Mouse (Mus musculus): ENCODE measurements around the gene Zscan4d. TPM values are rescaled to one million over a fixed set of nuclear protein-coding genes. Genes with fewer than 3 reads are reported as not detected.
"Not testable (repeated sequence)": the region's sequence is repeated elsewhere in the genome, so short reads cannot be mapped to it uniquely, and the experiment has no call there.

The Zscan4d gene
- total RNA-seq (2021) = not detected

- intact Hi-C loops (cut with DNase I); DNase-seq: not testable (repeated sequence)
Measured at GRCm38 (mm10) chr7:11166059-11166458, at the start of gene Zscan4d. Gene Zscan4d (minus strand): TSS chr7:11166159.

- intact Hi-C loops (cut with DNase I); DNase-seq: not testable (repeated sequence)
Measured at GRCm38 (mm10) chr7:11158036-11158435, 7.9 kb downstream of the Zscan4d start.

Other genes starting within 250 kb of the Zscan4d start
- gene Zscan4c, start 160.4 kb downstream of the Zscan4d start, total RNA-seq (2021) = not detected
- gene Zscan4-ps1, start 96.5 kb downstream of the Zscan4d start, total RNA-seq (2021) = not detected
- not detected for gene Zscan4e, start 144.5 kb upstream of the Zscan4d start, total RNA-seq (2021)
- not detected for gene Zscan4f, start 231.8 kb upstream of the Zscan4d start, total RNA-seq (2021)

All from left cerebral cortex, postnatal 4 days (tissue).